Mouse (Mus musculus) A20 (cell line): ENCODE results near the gene Trip4.
"Not testable (repeated sequence)": the region's sequence is repeated elsewhere in the genome, so short reads cannot be mapped to it uniquely, and the experiment has no call there.

Source experiments
- DNase-seq: peaks from one replicate; pipeline ENCODE4 v3.0.0-alpha.2; 2011; ENCODE audit warnings: low read depth, low spot score

Gene Trip4

DNA sequence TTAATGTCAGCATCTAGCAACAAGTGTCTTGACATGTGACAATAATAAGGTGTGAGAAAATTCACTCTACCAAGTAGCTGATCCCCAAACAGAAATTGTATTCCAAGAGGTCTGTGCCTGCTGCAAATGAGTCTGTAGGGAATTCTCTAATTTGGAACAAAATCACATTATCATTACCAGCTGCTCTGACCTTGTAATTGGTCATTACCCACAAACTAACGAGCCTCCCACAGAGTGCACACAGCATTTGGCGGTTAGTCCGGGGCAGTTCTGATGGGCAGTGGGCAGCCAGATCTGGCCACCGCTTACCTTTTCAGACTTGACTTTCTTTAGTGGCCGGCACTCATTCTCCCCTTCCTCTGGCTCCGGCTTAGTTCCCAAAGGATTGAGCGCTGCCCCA lies 114.3 kb downstream of the Trip4 start:
- no peak for DNase-seq

DNA sequence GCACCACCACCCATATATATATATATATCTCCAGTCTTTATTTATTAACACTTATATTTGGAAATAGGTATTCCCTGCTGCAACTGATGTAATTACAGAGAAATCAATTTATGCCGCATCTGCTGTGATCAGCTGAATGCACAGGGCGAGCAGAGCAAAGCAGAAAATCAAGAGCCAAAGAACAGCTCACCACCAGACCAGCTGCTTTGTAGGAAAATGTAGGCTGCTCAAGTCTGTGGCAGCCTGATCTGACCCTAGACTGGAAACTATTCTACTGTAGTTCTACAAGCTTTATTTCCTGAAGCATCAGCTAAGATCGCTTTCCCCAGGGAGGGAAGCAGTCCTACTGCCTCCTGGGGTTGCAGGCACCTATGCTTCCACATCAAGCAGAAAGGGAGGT lies 115.1 kb downstream of the Trip4 start:
- no peak for DNase-seq

DNA sequence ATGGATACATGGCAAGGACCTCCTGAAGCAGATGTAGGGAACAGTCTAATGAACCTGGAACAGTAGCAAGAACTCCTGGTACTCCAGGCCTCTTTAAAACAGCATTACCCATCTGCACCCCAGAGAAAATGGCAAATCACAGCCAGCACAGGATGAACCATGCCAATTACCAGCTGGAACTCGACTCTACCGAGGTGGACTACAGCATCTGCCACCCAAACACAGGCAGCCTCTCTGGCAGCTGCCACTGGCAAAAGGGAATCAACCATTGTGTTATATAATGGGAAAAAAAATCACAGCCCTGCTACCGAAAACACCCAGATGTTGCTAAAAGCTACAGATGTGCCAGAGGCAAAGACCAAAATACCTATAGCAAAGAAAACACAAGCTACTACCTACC lies 115.5 kb downstream of the Trip4 start:
- no peak for DNase-seq

DNA sequence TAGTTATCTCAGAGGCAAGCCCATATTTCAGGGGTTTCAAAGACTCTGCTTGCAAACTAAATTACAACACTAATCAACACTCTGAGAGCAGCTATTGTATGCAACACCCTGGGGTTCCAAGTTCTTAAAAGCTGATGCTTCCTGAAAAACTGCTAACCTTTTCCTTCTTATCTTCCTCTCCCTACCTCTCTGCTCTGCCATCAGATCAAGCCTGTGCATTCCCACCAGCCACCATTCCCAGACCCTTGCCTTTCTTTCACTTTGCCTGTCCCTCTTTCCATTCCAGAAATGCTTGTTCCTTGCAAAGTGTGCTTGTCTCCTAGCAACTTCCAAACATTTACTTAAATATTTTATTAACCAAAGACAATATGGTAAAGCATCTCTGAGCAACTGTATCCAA lies 116.7 kb downstream of the Trip4 start:
- DNase-seq: no peak

DNA sequence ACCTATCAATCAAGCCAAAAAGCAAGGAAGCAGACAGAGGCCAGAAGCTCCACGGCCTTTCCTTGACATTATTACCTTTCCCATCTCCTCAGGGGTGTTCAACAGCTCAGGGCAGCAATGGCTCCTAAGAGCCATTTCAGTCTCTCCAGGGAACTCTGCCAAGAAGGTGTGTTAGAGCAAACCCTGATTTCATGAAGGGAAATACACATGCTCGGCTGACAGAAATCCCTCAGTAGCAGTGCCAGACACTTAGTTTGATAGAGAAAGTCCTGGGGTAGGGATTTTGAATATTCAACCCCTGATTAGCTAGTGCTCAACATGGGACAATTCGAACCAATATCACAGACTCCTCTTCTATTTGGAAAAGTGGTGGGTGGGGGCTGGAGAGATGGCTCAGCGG lies 117.5 kb downstream of the Trip4 start:
- DNase-seq: no peak

DNA sequence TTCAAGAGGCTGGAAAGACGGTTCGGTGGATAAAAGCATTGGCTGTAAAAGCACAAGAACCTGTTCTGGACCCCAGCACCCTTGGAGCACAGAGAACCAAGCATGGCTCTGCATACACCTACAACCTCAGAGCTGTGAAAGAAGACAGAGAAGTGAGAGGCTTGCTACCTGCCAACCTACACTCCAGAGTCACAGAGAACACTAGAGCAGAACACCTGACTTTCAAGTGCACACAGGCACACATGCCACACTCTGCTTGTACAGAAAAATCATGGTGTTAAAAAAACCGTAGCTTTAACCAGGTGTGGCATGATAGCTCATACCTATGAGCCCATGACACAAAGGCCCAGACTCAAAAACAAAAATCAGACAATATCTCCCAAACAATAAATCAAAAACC lies 118.8 kb downstream of the Trip4 start:
- no peak for DNase-seq

DNA sequence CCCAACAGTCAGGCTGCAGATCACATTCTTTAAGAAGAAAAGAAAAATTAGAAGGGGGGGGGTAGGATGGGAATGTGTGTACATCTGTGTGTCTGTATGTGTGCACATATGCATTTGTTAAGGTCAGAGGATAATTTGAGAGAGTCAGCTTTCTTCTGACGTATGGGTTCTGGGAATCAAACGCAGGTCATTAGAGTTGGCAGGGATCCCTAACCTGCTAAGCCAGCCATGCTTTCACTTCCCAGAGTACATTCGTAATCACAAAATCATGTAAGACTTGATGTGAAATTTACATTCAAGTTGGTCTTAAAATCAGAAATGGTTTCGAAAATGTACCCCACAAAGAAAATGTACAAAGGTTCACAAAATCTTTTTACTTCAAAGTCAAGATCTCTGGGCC lies 120.0 kb downstream of the Trip4 start:
- no peak for DNase-seq

DNA sequence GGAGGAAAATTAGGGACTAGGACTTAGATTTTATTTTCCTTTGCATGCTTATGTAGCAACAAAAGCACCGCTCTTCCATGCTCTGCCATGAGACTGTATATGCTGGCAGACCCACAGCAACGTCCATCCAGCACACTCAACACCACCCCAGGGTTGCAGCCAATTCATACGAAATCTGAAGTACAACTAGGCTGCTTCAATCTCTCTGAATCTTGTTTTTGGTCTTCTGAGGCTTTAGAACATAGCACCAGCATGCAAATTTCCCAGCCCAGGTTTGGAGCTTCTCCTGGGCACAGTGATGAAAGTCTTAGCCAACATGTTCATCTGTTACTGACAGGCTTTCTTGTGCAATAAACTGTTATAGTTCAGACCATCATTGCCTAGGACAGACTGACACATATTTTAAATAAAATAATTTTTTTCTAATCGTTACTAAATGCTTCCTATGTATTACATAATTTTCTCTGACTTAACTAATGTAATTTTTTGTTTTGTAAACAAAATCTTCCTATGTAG lies 120.7 kb downstream of the Trip4 start:
- DNase-seq: no peak

DNA sequence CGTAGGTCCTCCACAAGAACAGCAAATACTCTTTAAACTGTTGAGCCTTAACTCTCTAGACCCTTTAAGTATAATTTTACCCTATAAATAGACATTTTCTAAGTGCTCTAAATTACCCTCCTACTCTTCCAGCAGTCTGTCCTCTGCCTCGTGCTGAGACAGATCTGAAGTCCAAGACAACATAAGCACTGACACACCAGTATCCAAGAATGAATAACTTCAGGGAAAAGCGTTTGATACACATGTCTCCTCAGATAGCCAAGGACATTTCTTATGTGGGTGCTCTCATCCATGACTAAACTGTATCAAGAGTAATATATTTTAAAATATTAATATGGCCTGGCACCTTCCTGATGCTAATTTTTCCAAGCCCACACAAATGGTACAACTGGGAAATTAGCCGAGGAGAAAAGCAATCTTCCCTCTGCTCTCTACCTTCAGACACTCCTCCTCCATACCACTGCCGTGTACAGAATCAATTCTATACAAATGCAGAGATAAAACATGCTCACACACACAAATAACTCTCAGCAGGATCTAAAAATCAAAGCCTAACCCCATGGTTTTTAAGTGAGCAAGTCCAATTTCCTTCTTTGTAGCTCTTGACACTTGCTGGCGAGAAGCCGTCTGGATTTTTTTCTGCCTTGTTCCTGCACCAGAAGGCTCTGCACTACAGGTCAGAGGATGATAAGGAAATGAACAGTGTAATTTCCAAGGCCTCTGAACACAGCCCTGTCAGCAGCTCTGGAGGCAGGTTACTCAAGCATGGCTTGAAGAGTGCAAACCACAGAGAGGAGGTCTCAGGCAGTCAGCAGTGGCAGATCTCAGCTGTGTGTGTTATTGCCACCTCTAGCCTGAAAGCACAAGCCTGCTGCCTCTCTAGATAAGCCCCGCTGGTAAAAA lies 121.5 kb downstream of the Trip4 start:
- peak; percentile 59 for DNase-seq

DNA sequence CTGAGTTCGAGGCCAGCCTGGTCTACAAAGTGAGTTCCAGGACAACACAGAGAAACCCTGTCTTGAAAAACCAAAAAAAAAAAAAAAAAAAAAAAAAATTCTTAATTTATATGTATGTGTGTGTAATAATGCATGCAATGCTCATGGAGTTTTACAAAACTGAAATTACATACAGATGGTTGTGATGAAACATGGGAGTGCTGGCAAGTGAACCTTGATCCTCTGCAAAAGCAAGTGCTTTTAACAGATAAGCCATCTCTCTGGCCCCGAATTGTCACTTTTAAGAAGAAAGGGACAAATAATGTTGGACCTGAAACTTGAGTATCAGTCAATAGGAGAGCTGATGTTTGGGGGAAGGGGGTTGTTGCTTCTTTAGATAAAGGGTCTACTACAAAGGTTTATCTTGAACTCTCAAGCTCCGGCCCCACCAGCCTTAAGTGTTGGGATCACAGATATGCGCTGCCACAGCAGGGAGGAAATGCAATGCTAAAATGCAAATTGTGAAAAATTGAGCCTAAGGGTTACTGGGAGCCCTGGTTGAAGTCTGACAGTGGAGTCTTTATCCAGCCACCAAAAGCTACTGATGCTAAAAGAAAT lies 122.7 kb downstream of the Trip4 start:
- DNase-seq: no peak

DNA sequence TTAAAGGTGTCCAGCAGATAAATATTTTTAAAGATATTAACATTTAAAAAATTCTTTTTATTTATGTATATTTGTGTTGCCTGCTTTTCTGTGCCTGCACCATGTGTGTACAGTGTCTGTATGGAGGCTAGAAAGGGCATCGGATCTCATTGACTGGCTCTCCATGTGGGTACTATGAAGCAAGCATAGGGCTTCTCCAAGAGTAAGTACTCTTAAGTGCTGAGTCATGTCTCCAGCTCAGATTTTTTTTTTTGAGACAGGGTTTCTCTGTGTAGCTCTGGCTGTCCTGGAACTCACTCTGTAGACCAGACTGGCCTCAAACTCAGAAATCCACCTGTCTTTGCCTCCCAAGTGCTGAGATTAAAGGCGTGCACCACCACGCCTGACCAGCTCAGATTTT lies 129.0 kb downstream of the Trip4 start:
- not testable (repeated sequence) for DNase-seq
